Mouse (Mus musculus): ENCODE measurements around the gene Lrrc28.

GRCm38 (mm10) chr7:67688281-67688680 is 43.2 kb upstream of the Lrrc28 start:
- TF ChIP-seq CTCF (IDR thresholded peaks at IDR 0.05), result no peak
- no peak for TF ChIP-seq POLR2A (IDR thresholded peaks at IDR 0.05; ENCODE audit: insufficient read depth, low read depth, low read length)
